In the genomic region with DNA sequence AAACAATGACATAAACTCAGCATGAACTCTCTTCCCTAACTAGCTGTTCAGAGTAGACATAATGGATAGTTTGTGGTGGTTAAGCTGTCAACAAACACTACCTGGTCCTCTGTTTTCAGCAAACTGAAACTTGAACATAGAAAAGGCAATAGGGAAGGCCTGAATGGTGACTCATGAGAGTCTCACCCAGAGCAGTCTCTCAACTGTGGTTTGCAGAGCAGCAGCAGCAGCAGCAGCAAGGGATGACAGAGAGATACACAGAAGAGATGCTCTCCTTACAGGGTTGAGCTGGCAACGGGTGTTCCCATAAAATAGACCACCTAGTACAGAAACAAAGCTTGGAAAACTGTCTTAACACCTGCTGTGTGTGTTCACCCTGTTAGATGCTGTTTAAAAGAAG, we compare ENCODE assay signal across 26 mouse cellular contexts.
DNase-seq lines count a peak whose midpoint lies in the region; ATAC-seq and TF ChIP-seq lines count a peak whose summit lies in the region.
"Had no signal": no experiment of that assay in that cellular context is flagged by ENCODE, and none has a peak within 500 bp of the region (broad histone marks: within the 10 kb centered on the region; RNA-seq: fewer than 3 reads in every experiment).

No protein-coding gene starts in this region.

- no peaks in the 10 kb centered on the region for H3K9me3 ChIP-seq in intestine, embryonic 15.5 days
- H3K9me3 ChIP-seq: embryonic facial prominence, embryonic 13.5 days; embryonic facial prominence, embryonic 15.5 days; forebrain, embryonic 10.5 days; forebrain, embryonic 12.5 days had no signal

- no peaks in the 10 kb centered on the region for H3K27me3 ChIP-seq in C2C12 (ENCODE audit: control insufficient read depth, insufficient read depth, insufficient read length)
- no peaks in the 10 kb centered on the region for H3K27me3 ChIP-seq in intestine, embryonic 15.5 days (replicated peaks)
- H3K27me3 ChIP-seq: embryonic facial prominence, embryonic 13.5 days; embryonic facial prominence, embryonic 15.5 days; forebrain, embryonic 12.5 days had no signal

- intact Hi-C loops in left cerebral cortex, postnatal 14 days (cut with DNase I), result no loop called here

- DNase-seq in 3134 (ENCODE audit: extremely low read depth, insufficient read length, low spot score) (peak; percentile 40), 3T3-L1 (ENCODE audit: low read depth, low spot score) (peak; percentile 77), NIH3T3 (ENCODE audit: low read depth) (peak; percentile 60)
- no peak for DNase-seq in left cerebral cortex, postnatal 14 days (ENCODE audit: low spot score in 2 of 2)
- DNase-seq in spleen, postnatal 14 days (ENCODE audit: low spot score in 2 of 2), result no peak
- DNase-seq in spleen, adult 18-20 months, result no peak
- DNase-seq: adrenal gland, adult 2 months; adrenal gland, postnatal 10 days; adrenal gland, postnatal 25 days; B cell, adult 2 months; cerebellum, adult 11 months; cerebellum, adult 18-20 months; cerebellum, adult 8-10 months; cerebellum, adult 9-11 months; cerebellum, postnatal 14 days; cerebellum, postnatal 36 days; embryo, embryonic 11 days had no signal

- H3K9ac ChIP-seq in intestine, embryonic 15.5 days, result no peak overlapping the region
- H3K9ac ChIP-seq: embryonic facial prominence, embryonic 13.5 days; embryonic facial prominence, embryonic 15.5 days; forebrain, embryonic 12.5 days had no signal

- no peak overlapping the region for H3K4me3 ChIP-seq in C2C12 (ENCODE audit: insufficient read depth, poor library complexity, severe bottlenecking)
- H3K4me3 ChIP-seq in intestine, embryonic 15.5 days (replicated peaks), result no peak overlapping the region
- H3K4me3 ChIP-seq: embryonic facial prominence, embryonic 13.5 days; embryonic facial prominence, embryonic 15.5 days; erythroblast, embryonic 14.5 days; forebrain, embryonic 10.5 days; forebrain, embryonic 12.5 days had no signal

- no peak for ATAC-seq in intestine, embryonic 15.5 days
- ATAC-seq: forebrain, embryonic 14.5 days; forebrain, embryonic 16.5 days had no signal

- H3K27ac ChIP-seq in intestine, embryonic 15.5 days, result no peak overlapping the region
- H3K27ac ChIP-seq: embryonic facial prominence, embryonic 13.5 days; embryonic facial prominence, embryonic 15.5 days; forebrain, embryonic 10.5 days; forebrain, embryonic 12.5 days had no signal

- WGBS in intestine, embryonic 15.5 days, result 74% methylated on average over 1 of the region's 1 CpGs

- no peaks in the 10 kb centered on the region for H3K79me3 ChIP-seq in C2C12 (ENCODE audit: low read depth)

- no peaks in the 10 kb centered on the region for H3K4me1 ChIP-seq in intestine, embryonic 15.5 days (replicated peaks)
- H3K4me1 ChIP-seq: embryonic facial prominence, embryonic 15.5 days; forebrain, embryonic 12.5 days had no signal

- TF ChIP-seq CTCF in C2C12 (IDR thresholded peaks at IDR 0.05; ENCODE audit: control insufficient read depth, insufficient read depth, insufficient read length), result no peak

- no peak overlapping the region for H3K4me2 ChIP-seq in intestine, embryonic 15.5 days (replicated peaks)
- H3K4me2 ChIP-seq: embryonic facial prominence, embryonic 13.5 days; embryonic facial prominence, embryonic 15.5 days; forebrain, embryonic 12.5 days had no signal

- H3K79me2 ChIP-seq in C2C12 (ENCODE audit: control insufficient read depth, insufficient read depth), result no peaks in the 10 kb centered on the region

- H3K36me3 ChIP-seq in C2C12 (ENCODE audit: control insufficient read depth, insufficient read depth), result no peaks in the 10 kb centered on the region
- no peaks in the 10 kb centered on the region for H3K36me3 ChIP-seq in intestine, embryonic 15.5 days
- H3K36me3 ChIP-seq: embryonic facial prominence, embryonic 13.5 days; embryonic facial prominence, embryonic 15.5 days had no signal

- no peak overlapping the region for H3ac ChIP-seq in C2C12 (ENCODE audit: control insufficient read depth, insufficient read length, low read depth)

TF ChIP-seq in C2C12, 6 proteins besides CTCF, POLR2A, EP300 and RAD21:
- TF ChIP-seq MYOD1 (IDR thresholded peaks at IDR 0.05; ENCODE audit: control insufficient read depth, insufficient read length, low read depth) (peak; percentile 77), MAX (IDR thresholded peaks at IDR 0.05) (no peak), CEBPB (IDR thresholded peaks at IDR 0.05; ENCODE audit: low read depth) (no peak), MYOG (IDR thresholded peaks at IDR 0.05; ENCODE audit: control insufficient read depth, extremely low read depth, insufficient read length) (no peak), FOSL1 (IDR thresholded peaks at IDR 0.05; ENCODE audit: insufficient read depth, low read length, poor library complexity, severe bottlenecking) (no peak), USF1 (IDR thresholded peaks at IDR 0.05; ENCODE audit: low read depth) (no peak)

Comparison
In these comparisons a context has a peak if more than half of its experiments do, and no peak if none do; other contexts are left out.
1. DNase-seq: peak in 3134 (single experiment), 3T3-L1 (single experiment) and NIH3T3 (single experiment); none in left cerebral cortex, postnatal 14 days (0 of 2), spleen, postnatal 14 days (0 of 2) and spleen, adult 18-20 months (0 of 2).